Mouse (Mus musculus): ENCODE measurements at regions not wholly inside any gene's neighbourhood (a gene's known extent, or its start where the extent isn't known, plus 50 kb on each side); places are given as distances from the start of the nearest gene placed in this dataset.

- H3K4me2 ChIP-seq (ENCODE audit: low read depth, low read length): no peak overlapping the region
- H3K27me3 ChIP-seq (ENCODE audit: insufficient read depth, low read length): no peaks in the 10 kb centered on the region
- WGBS (ENCODE audit: insufficient replicate concordance): 71% methylated on average over 3 of the region's 3 CpGs
- H3K4me3 ChIP-seq (ENCODE audit: low read depth, low read length): no peak overlapping the region
- DNase-seq: no peak
- H3K9ac ChIP-seq (replicated peaks): no peak overlapping the region
- no peak for TF ChIP-seq EP300 (IDR thresholded peaks at IDR 0.05; ENCODE audit: low read depth)
- no peak for TF ChIP-seq CTCF (IDR thresholded peaks at IDR 0.05; ENCODE audit: low read depth)
- ATAC-seq: no peak
- no peak overlapping the region for H3K27ac ChIP-seq (ENCODE audit: low read depth)
- H3K4me1 ChIP-seq (ENCODE audit: insufficient read depth): no peaks in the 10 kb centered on the region
- H3K9me3 ChIP-seq (ENCODE audit: low read length): no peaks in the 10 kb centered on the region
- no peaks in the 10 kb centered on the region for H3K36me3 ChIP-seq (replicated peaks; ENCODE audit: insufficient read depth, low read length)
Observed at GRCm38 (mm10) chr19:59574346-59574745, 116.2 kb downstream of the Emx2 start.

GRCm38 (mm10) chr19:59577886-59578285 lies 119.7 kb downstream of the Emx2 start:
- Histone ChIP-seq H3K27ac (ENCODE audit: low read depth) (no peak overlapping the region), H3K36me3 (replicated peaks; ENCODE audit: insufficient read depth, low read length) (no peaks in the 10 kb centered on the region), H3K27me3 (ENCODE audit: insufficient read depth, low read length) (no peaks in the 10 kb centered on the region), H3K4me2 (ENCODE audit: low read depth, low read length) (no peak overlapping the region), H3K4me3 (ENCODE audit: low read depth, low read length) (no peak overlapping the region), H3K9me3 (ENCODE audit: low read length) (no peaks in the 10 kb centered on the region), H3K9ac (replicated peaks) (no peak overlapping the region), H3K4me1 (ENCODE audit: insufficient read depth) (no peaks in the 10 kb centered on the region)
- DNase-seq (no peak), ATAC-seq (no peak)
- TF ChIP-seq EP300 (IDR thresholded peaks at IDR 0.05; ENCODE audit: low read depth) (no peak), CTCF (IDR thresholded peaks at IDR 0.05; ENCODE audit: low read depth) (no peak)
- WGBS (ENCODE audit: insufficient replicate concordance): 70% methylated on average over 9 of the region's 9 CpGs

- Histone ChIP-seq H3K4me3 (ENCODE audit: low read depth, low read length) (no peak overlapping the region), H3K9ac (replicated peaks) (no peak overlapping the region), H3K36me3 (replicated peaks; ENCODE audit: insufficient read depth, low read length) (no peaks in the 10 kb centered on the region), H3K9me3 (ENCODE audit: low read length) (no peaks in the 10 kb centered on the region), H3K27me3 (ENCODE audit: insufficient read depth, low read length) (no peaks in the 10 kb centered on the region), H3K4me1 (ENCODE audit: insufficient read depth) (no peaks in the 10 kb centered on the region), H3K27ac (ENCODE audit: low read depth) (no peak overlapping the region), H3K4me2 (ENCODE audit: low read depth, low read length) (no peak overlapping the region)
- no peak for DNase-seq
- no peak for ATAC-seq
- no peak for TF ChIP-seq CTCF (IDR thresholded peaks at IDR 0.05; ENCODE audit: low read depth)
- 74% methylated on average over 1 of the region's 1 CpGs for WGBS (ENCODE audit: insufficient replicate concordance)
Observed at GRCm38 (mm10) chr19:59579676-59580075, 121.5 kb downstream of the Emx2 start.

GRCm38 (mm10) chr19:59585835-59586234 lies 127.7 kb downstream of the Emx2 start:
- H3K9me3 ChIP-seq (ENCODE audit: low read length): no peaks in the 10 kb centered on the region
- DNase-seq (no peak), ATAC-seq (no peak)
- no peak overlapping the region for H3K9ac ChIP-seq (replicated peaks)
- no peak overlapping the region for H3K4me3 ChIP-seq (ENCODE audit: low read depth, low read length)
- WGBS (ENCODE audit: insufficient replicate concordance): 38% methylated on average over 4 of the region's 4 CpGs
- H3K27me3 ChIP-seq (ENCODE audit: insufficient read depth, low read length): no peaks in the 10 kb centered on the region
- no peaks in the 10 kb centered on the region for H3K4me1 ChIP-seq (ENCODE audit: insufficient read depth)
- no peaks in the 10 kb centered on the region for H3K36me3 ChIP-seq (replicated peaks; ENCODE audit: insufficient read depth, low read length)
- H3K27ac ChIP-seq (ENCODE audit: low read depth): no peak overlapping the region
- no peak for TF ChIP-seq EP300 (IDR thresholded peaks at IDR 0.05; ENCODE audit: low read depth)
- no peak for TF ChIP-seq CTCF (IDR thresholded peaks at IDR 0.05; ENCODE audit: low read depth)
- H3K4me2 ChIP-seq (ENCODE audit: low read depth, low read length): no peak overlapping the region

- ATAC-seq: no peak
- Histone ChIP-seq H3K4me2 (ENCODE audit: low read depth, low read length) (no peak overlapping the region), H3K9ac (replicated peaks) (no peak overlapping the region), H3K27me3 (ENCODE audit: insufficient read depth, low read length) (no peaks in the 10 kb centered on the region), H3K36me3 (replicated peaks; ENCODE audit: insufficient read depth, low read length) (no peaks in the 10 kb centered on the region), H3K9me3 (ENCODE audit: low read length) (no peaks in the 10 kb centered on the region), H3K4me3 (ENCODE audit: low read depth, low read length) (no peak overlapping the region), H3K4me1 (ENCODE audit: insufficient read depth) (no peaks in the 10 kb centered on the region), H3K27ac (ENCODE audit: low read depth) (no peak overlapping the region)
- 73% methylated on average over 12 of the region's 12 CpGs for WGBS (ENCODE audit: insufficient replicate concordance)
- no peak for TF ChIP-seq EP300 (IDR thresholded peaks at IDR 0.05; ENCODE audit: low read depth)
- TF ChIP-seq CTCF (IDR thresholded peaks at IDR 0.05; ENCODE audit: low read depth): no peak
- DNase-seq: no peak
Observed at GRCm38 (mm10) chr19:59587303-59587702, 129.1 kb downstream of the Emx2 start.

- no peak overlapping the region for H3K9ac ChIP-seq (replicated peaks)
Observed at GRCm38 (mm10) chr19:59588068-59588522, 129.9 kb downstream of the Emx2 start.

GRCm38 (mm10) chr19:59590021-59590420 lies 131.8 kb downstream of the Emx2 start:
- no peak for DNase-seq
- H3K9me3 ChIP-seq (ENCODE audit: low read length): no peaks in the 10 kb centered on the region
- no peaks in the 10 kb centered on the region for H3K27me3 ChIP-seq (ENCODE audit: insufficient read depth, low read length)
- no peaks in the 10 kb centered on the region for H3K4me1 ChIP-seq (ENCODE audit: insufficient read depth)
- no peak overlapping the region for H3K27ac ChIP-seq (ENCODE audit: low read depth)
- TF ChIP-seq CTCF (IDR thresholded peaks at IDR 0.05; ENCODE audit: low read depth): no peak
- no peak for TF ChIP-seq EP300 (IDR thresholded peaks at IDR 0.05; ENCODE audit: low read depth)
- no peak overlapping the region for H3K4me3 ChIP-seq (ENCODE audit: low read depth, low read length)
- no peaks in the 10 kb centered on the region for H3K36me3 ChIP-seq (replicated peaks; ENCODE audit: insufficient read depth, low read length)
- no peak for ATAC-seq
- 88% methylated on average over 3 of the region's 3 CpGs for WGBS (ENCODE audit: insufficient replicate concordance)
- no peak overlapping the region for H3K4me2 ChIP-seq (ENCODE audit: low read depth, low read length)
- no peak overlapping the region for H3K9ac ChIP-seq (replicated peaks)

More at GRCm38 (mm10) chr19:59588068-59588522, 129.9 kb downstream of the Emx2 start:
- DNase-seq (no peak), ATAC-seq (no peak)
- H3K27ac ChIP-seq (ENCODE audit: low read depth): no peak overlapping the region
- H3K36me3 ChIP-seq (replicated peaks; ENCODE audit: insufficient read depth, low read length): no peaks in the 10 kb centered on the region
- H3K27me3 ChIP-seq (ENCODE audit: insufficient read depth, low read length): no peaks in the 10 kb centered on the region
- H3K9me3 ChIP-seq (ENCODE audit: low read length): no peaks in the 10 kb centered on the region
- TF ChIP-seq CTCF (IDR thresholded peaks at IDR 0.05; ENCODE audit: low read depth) (no peak), EP300 (IDR thresholded peaks at IDR 0.05; ENCODE audit: low read depth) (no peak)
- H3K4me1 ChIP-seq (ENCODE audit: insufficient read depth): no peaks in the 10 kb centered on the region
- no peak overlapping the region for H3K4me3 ChIP-seq (ENCODE audit: low read depth, low read length)
- 15% methylated on average over 17 of the region's 17 CpGs for WGBS (ENCODE audit: insufficient replicate concordance)
- peak overlapping the region; percentile 24; the same call in 1 of the 2 replicates for H3K4me2 ChIP-seq (ENCODE audit: low read depth, low read length)

All from liver, postnatal 0 days (tissue).